ENCODE assay signal across 14 mouse cellular contexts in genomic region chr5:46201639-46202456, GRCm38 (mm10).
DNase-seq lines count a peak whose midpoint lies in the region; ATAC-seq lines count a peak whose summit lies in the region.
"Had no signal": no experiment of that assay in that cellular context is flagged by ENCODE, and none has a peak within 500 bp of the region (broad histone marks: within the 10 kb centered on the region; RNA-seq: fewer than 3 reads in every experiment).

No protein-coding gene starts in this region.

- WGBS in forebrain, embryonic 11.5 days, result 14% methylated on average over 6 of the region's 6 CpGs
- WGBS in hindbrain, embryonic 12.5 days, result 45% methylated on average over 6 of the region's 6 CpGs
- WGBS in midbrain, embryonic 14.5 days, result 9% methylated on average over 6 of the region's 6 CpGs
- 87% methylated on average over 6 of the region's 6 CpGs for WGBS in kidney, embryonic 15.5 days

- peak; percentile 34 for DNase-seq in embryo, embryonic 10.5 days (ENCODE audit: low spot score)
- DNase-seq in forebrain, embryonic 11.5 days (ENCODE audit: low spot score), result no peak
- peak; percentile 70 for DNase-seq in midbrain, embryonic 14.5 days
- no peak for DNase-seq in cerebellum, adult 18-20 months
- no peak for DNase-seq in heart, postnatal 36 days
- no peak for DNase-seq in B cell, adult 2 months
- DNase-seq: adrenal gland, postnatal 14 days; cerebellum, postnatal 14 days; gastrocnemius, postnatal 36 days; lung, postnatal 36 days; right cerebral cortex, adult 18-20 months; thymus, postnatal 36 days had no signal

- H3K9me3 ChIP-seq in forebrain, embryonic 11.5 days (ENCODE audit: control insufficient read depth, low read length), result no peaks in the 10 kb centered on the region
- H3K9me3 ChIP-seq in hindbrain, embryonic 12.5 days (replicated peaks), result no peaks in the 10 kb centered on the region
- no peaks in the 10 kb centered on the region for H3K9me3 ChIP-seq in midbrain, embryonic 14.5 days (ENCODE audit: control insufficient read depth, low read length)
- H3K9me3 ChIP-seq in kidney, embryonic 15.5 days (replicated peaks), result no peaks in the 10 kb centered on the region

- peaks cover 3% of the 10 kb centered on the region; the same call in 1 of the 2 replicates for H3K4me1 ChIP-seq in forebrain, embryonic 11.5 days (replicated peaks; ENCODE audit: control insufficient read depth, insufficient read depth, low read length)
- peaks cover 6% of the 10 kb centered on the region; the same call in 1 of the 2 replicates for H3K4me1 ChIP-seq in hindbrain, embryonic 12.5 days
- peaks cover 9% of the 10 kb centered on the region for H3K4me1 ChIP-seq in midbrain, embryonic 14.5 days (ENCODE audit: control insufficient read depth, insufficient read depth, low read length)
- no peaks in the 10 kb centered on the region for H3K4me1 ChIP-seq in kidney, embryonic 15.5 days

- no peak overlapping the region for H3K4me2 ChIP-seq in forebrain, embryonic 11.5 days (ENCODE audit: low read depth, low read length, severe bottlenecking)
- H3K4me2 ChIP-seq in hindbrain, embryonic 12.5 days (replicated peaks), result no peak overlapping the region
- peak overlapping the region; percentile 13; the same call in 1 of the 2 replicates for H3K4me2 ChIP-seq in midbrain, embryonic 14.5 days (ENCODE audit: low read length)
- H3K4me2 ChIP-seq in kidney, embryonic 15.5 days, result no peak overlapping the region

- peaks cover 13% of the 10 kb centered on the region; the same call in 1 of the 2 replicates for H3K27me3 ChIP-seq in forebrain, embryonic 11.5 days (ENCODE audit: control insufficient read depth, insufficient read depth, low read length)
- no peaks in the 10 kb centered on the region for H3K27me3 ChIP-seq in hindbrain, embryonic 12.5 days
- H3K27me3 ChIP-seq in midbrain, embryonic 14.5 days (ENCODE audit: control insufficient read depth, insufficient read depth, low read length), result no peaks in the 10 kb centered on the region
- no peaks in the 10 kb centered on the region for H3K27me3 ChIP-seq in kidney, embryonic 15.5 days

- H3K4me3 ChIP-seq in forebrain, embryonic 11.5 days (ENCODE audit: low read depth, low read length), result no peak overlapping the region
- no peak overlapping the region for H3K4me3 ChIP-seq in hindbrain, embryonic 12.5 days
- no peak overlapping the region for H3K4me3 ChIP-seq in midbrain, embryonic 14.5 days (replicated peaks; ENCODE audit: low read depth, low read length)
- H3K4me3 ChIP-seq in kidney, embryonic 15.5 days (replicated peaks), result no peak overlapping the region

- peak overlapping the region; percentile 31; the same call in 1 of the 2 replicates for H3K27ac ChIP-seq in forebrain, embryonic 11.5 days (ENCODE audit: low read depth, low read length)
- H3K27ac ChIP-seq in hindbrain, embryonic 12.5 days, result no peak overlapping the region
- peak overlapping the region; percentile 47; the same call in 1 of the 2 replicates for H3K27ac ChIP-seq in midbrain, embryonic 14.5 days (replicated peaks; ENCODE audit: low read depth, low read length)
- H3K27ac ChIP-seq in kidney, embryonic 15.5 days, result no peak overlapping the region

- no peaks in the 10 kb centered on the region for H3K36me3 ChIP-seq in forebrain, embryonic 11.5 days (ENCODE audit: control insufficient read depth, insufficient read depth, low read length)
- H3K36me3 ChIP-seq in hindbrain, embryonic 12.5 days, result no peaks in the 10 kb centered on the region
- H3K36me3 ChIP-seq in midbrain, embryonic 14.5 days (ENCODE audit: control insufficient read depth, insufficient read depth, low read length), result no peaks in the 10 kb centered on the region
- no peaks in the 10 kb centered on the region for H3K36me3 ChIP-seq in kidney, embryonic 15.5 days

- H3K9ac ChIP-seq in forebrain, embryonic 11.5 days (ENCODE audit: low read length), result no peak overlapping the region
- no peak overlapping the region for H3K9ac ChIP-seq in hindbrain, embryonic 12.5 days
- no peak overlapping the region; the same call in 1 of the 2 replicates for H3K9ac ChIP-seq in midbrain, embryonic 14.5 days (replicated peaks; ENCODE audit: low read length)
- H3K9ac ChIP-seq in kidney, embryonic 15.5 days, result no peak overlapping the region

- intact Hi-C loops in heart, postnatal 36 days (cut with DNase I), result no loop called here

- ATAC-seq in forebrain, embryonic 11.5 days (replicated peaks; ENCODE audit: low FRiP score), result peak; percentile 79
- peak; percentile 70 for ATAC-seq in hindbrain, embryonic 12.5 days (ENCODE audit: low FRiP score)
- ATAC-seq in midbrain, embryonic 14.5 days (ENCODE audit: low FRiP score, low TSS enrichment), result peak; percentile 73; the same call in 1 of the 2 replicates
- no peak for ATAC-seq in kidney, embryonic 15.5 days (replicated peaks; ENCODE audit: low FRiP score)

Comparison
In these comparisons a context has a peak if more than half of its experiments do, and no peak if none do; other contexts are left out.
1. DNase-seq: peak in embryo, embryonic 10.5 days (single experiment) and midbrain, embryonic 14.5 days (single experiment); none in forebrain, embryonic 11.5 days (single experiment), cerebellum, adult 18-20 months (0 of 2), heart, postnatal 36 days (0 of 2) and B cell, adult 2 months (0 of 2).
2. H3K27ac ChIP-seq: peak in forebrain, embryonic 11.5 days (single experiment) and midbrain, embryonic 14.5 days (single experiment); none in hindbrain, embryonic 12.5 days (single experiment) and kidney, embryonic 15.5 days (single experiment).